Mouse (Mus musculus): ENCODE results near the gene Usp47.

DNA sequence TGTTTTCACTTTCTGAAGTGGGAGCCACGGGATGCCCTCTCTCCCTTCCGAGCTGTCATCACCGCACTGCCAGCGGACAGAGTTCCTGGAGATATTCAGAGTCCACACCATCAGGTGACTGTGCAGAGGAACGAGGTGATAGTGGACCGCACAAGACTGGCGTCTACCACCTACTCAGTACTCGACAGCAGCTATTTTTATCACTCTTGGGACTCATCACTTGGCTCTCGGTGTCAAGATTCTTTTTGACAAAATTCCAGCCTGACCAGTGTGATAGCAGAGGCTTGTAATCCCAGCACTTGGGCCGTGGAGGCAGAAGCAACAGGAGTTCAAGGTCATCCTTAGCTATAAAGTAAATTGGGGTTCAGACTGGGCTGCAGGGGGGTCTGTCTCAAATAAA lies 125.8 kb downstream of the Usp47 start:
- no peak for TF ChIP-seq NRF1 (IDR thresholded peaks at IDR 0.05; ENCODE audit: insufficient read depth, low read depth, low read length, poor library complexity, severe bottlenecking)
- TF ChIP-seq CTCF (IDR thresholded peaks at IDR 0.05 in 2 of 3, conservative IDR thresholded peaks at IDR 0.05 in 1 of 3; ENCODE audit: control insufficient read depth in 1 of 3, insufficient read depth in 1 of 3, low read depth in 2 of 3, low read length in 3 of 3, poor library complexity in 1 of 3, severe bottlenecking in 1 of 3), result no peak
- TF ChIP-seq CHD1 (IDR thresholded peaks at IDR 0.05; ENCODE audit: low read depth, low read length), result no peak
- TF ChIP-seq HCFC1 (IDR thresholded peaks at IDR 0.05; ENCODE audit: low read depth, low read length), result no peak
- TF ChIP-seq POLR2A (IDR thresholded peaks at IDR 0.05; ENCODE audit: control insufficient read depth in 1 of 2, insufficient read depth in 1 of 2, low read depth in 1 of 2, low read length in 2 of 2, poor library complexity in 1 of 2), result no peak
- TF ChIP-seq USF1 (IDR thresholded peaks at IDR 0.05; ENCODE audit: low read depth, low read length), result no peak
- no peak for TF ChIP-seq POLR2AphosphoS5 (IDR thresholded peaks at IDR 0.05; ENCODE audit: borderline replicate concordance, low read depth, low read length)

Data from MEL (cell line).